Mouse (Mus musculus) embryonic fibroblast, embryonic 13.5 days (primary cell): ENCODE results near the gene Krtap4-6.

Source experiments
- CTCF ChIP-seq: IDR thresholded peaks from 2 replicates; pipeline ENCODE4 v1.5.1; 2011; ENCODE audit warnings: mild to moderate bottlenecking, control low read depth, low read length, moderate library complexity, borderline replicate concordance; ENCODE audit not compliant: insufficient read depth
- POLR2A ChIP-seq: IDR thresholded peaks from 2 replicates; pipeline ENCODE4 v1.6.1; 2011; ENCODE audit warnings: low read depth, mild to moderate bottlenecking, control low read depth, low read length, moderate library complexity

- TF ChIP-seq CTCF (no peak), POLR2A (no peak)
Measured at GRCm38 (mm10) chr11:99644351-99644750, 21.4 kb downstream of the Krtap4-6 start.
